Mouse (Mus musculus): Measurements from ENCODE around the gene Mansc1. TPM values are rescaled to one million over a fixed set of nuclear protein-coding genes. Genes with fewer than 3 reads are reported as not detected.
A peak's percentile ranks its signal among the peaks of the same experiment; 100 is the strongest.

The Mansc1 gene
- polyA plus RNA-seq, 1 experiment from 2014 or later = 0.54 TPM

DNA sequence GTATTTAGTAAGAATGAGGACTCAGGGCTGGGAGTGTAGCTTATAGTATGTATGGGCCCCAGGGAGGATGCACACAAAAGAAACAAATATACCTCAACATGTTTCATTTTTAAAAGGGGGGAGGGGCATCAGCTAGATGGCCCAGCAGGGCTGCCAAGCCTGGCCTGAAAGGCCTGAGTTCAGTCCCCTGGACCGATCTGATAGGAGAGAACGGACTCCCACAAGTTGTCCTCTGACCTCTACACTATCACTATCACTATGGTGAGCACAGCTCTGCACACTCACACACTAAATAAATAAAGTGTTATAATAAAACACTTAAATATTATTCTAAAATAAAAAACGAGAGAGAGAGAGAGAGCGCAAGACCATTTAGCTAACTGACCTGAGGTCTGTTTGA, 18.0 kb downstream of the Mansc1 start:
- DNase-seq (no peak), ATAC-seq (ENCODE audit: low read depth) (peak; percentile 72)
- Histone ChIP-seq H3K27ac (no peak overlapping the region), H3K4me3 (replicated peaks) (0 out of 2 replicates have a peak overlapping the region, but pooled peaks have one; percentile 39), H3K27me3 (no peaks in the 10 kb centered on the region), H3K9me3 (replicated peaks) (no peaks in the 10 kb centered on the region), H3K9ac (no peak overlapping the region), H3K4me2 (peak overlapping the region; percentile 60; the same call in 1 of the 2 replicates), H3K36me3 (no peaks in the 10 kb centered on the region), H3K4me1 (replicated peaks) (peaks cover 17% of the 10 kb centered on the region)
- WGBS (ENCODE audit: insufficient replicate concordance) = 65% methylated on average over 4 of the region's 4 CpGs

DNA sequence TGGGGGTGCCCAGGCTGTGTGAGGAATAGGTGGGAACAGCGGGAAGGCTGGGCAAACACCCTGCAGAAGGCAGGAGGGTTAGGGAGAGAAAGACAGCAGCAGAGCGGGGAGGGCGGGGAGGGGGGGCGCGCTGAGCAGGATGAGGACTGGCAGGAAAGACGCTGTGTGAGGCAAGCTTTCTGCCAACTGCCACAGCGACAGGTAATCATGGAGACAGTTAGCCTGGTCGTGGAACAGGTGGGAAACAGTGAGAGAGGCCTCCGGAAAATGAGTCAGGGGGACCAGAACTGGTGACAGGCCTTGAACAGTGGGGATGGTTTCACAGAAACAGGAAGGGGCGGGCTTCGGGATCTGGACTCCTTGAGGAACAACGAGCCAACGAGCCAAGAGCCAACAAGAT, 20.4 kb downstream of the Mansc1 start:
- ATAC-seq (ENCODE audit: low read depth) (no peak), DNase-seq (no peak)
- Histone ChIP-seq H3K4me3 (replicated peaks) (no peak overlapping the region), H3K27ac (no peak overlapping the region), H3K4me1 (replicated peaks) (peaks cover 17% of the 10 kb centered on the region), H3K27me3 (no peaks in the 10 kb centered on the region), H3K9ac (no peak overlapping the region), H3K4me2 (no peak overlapping the region), H3K9me3 (replicated peaks) (no peaks in the 10 kb centered on the region), H3K36me3 (no peaks in the 10 kb centered on the region)
- WGBS (ENCODE audit: insufficient replicate concordance) = 55% methylated on average over 13 of the region's 13 CpGs

DNA sequence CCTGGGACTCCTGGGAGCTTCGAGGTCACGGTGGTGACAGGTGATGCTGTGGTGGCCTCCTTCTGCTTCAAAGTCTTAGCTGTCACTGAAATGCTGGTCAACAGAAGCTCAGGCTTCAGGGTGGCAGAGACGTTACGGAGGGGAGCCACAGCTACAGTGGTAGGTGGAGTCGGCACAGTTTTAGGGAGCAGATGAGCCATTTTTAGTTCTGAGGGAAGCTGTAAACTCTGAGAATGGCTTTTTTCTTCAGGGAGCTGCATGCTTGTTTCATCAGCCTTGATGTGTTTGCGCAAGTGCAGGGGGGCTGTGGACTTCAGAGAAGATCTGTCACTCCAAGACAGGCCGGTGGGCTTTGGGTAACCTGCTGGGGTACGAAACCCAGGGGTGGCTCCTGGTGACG, 21.9 kb downstream of the Mansc1 start:
- Histone ChIP-seq H3K9me3 (replicated peaks) (no peaks in the 10 kb centered on the region), H3K4me2 (no peak overlapping the region), H3K27ac (no peak overlapping the region), H3K9ac (no peak overlapping the region), H3K27me3 (no peaks in the 10 kb centered on the region), H3K36me3 (no peaks in the 10 kb centered on the region), H3K4me1 (replicated peaks) (peaks cover 21% of the 10 kb centered on the region), H3K4me3 (replicated peaks) (no peak overlapping the region)
- WGBS (ENCODE audit: insufficient replicate concordance) = 77% methylated on average over 9 of the region's 9 CpGs
- DNase-seq (no peak), ATAC-seq (ENCODE audit: low read depth) (no peak)

DNA sequence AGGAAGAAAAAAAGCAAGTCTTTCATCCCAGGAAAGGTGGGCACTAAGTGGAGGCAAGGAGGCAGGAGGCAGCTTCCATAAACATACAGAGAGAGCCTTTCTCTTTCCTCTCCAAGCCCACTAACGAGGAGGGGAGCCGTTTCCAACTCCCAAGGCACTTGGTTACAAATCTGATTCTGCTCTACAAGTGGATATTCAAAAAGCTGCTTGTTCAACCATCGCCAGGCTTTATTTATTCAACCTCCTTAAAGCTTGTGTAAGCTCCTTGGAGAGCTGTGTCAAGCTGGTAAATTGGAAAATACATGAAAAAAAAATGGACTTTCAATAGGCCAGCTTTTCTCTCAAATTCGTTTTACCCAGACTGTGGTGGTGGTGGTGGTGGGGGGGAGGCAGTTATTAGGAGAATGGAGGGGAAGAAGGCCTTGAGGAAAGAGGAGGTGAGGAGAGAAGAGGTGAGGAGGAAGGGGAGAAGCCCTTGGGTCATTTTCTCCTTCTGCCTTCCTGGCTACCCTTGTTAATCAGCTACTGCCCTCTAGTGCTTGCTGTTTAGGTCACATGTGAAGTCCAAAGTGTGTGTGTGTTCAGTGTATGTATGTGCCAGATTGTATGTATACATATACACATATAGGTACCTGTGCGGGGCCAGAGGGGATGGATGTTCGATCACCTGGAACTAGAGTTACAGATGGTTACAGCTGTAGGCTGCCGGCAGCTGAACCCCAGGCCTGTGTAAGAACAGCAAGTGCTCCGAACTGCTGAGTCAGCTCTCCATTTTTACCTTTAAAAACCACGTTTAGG, 25.1 kb downstream of the Mansc1 start:
- peak; percentile 45; the same call in 1 of the 2 replicates for ATAC-seq (ENCODE audit: low read depth)
- Histone ChIP-seq H3K4me3 (replicated peaks) (no peak overlapping the region), H3K4me1 (replicated peaks) (0 out of 2 replicates have a peak, but pooled peaks cover 4% of the 10 kb centered on the region), H3K9ac (no peak overlapping the region), H3K4me2 (no peak overlapping the region), H3K9me3 (replicated peaks) (no peaks in the 10 kb centered on the region), H3K36me3 (no peaks in the 10 kb centered on the region), H3K27me3 (no peaks in the 10 kb centered on the region), H3K27ac (no peak overlapping the region)
- WGBS (ENCODE audit: insufficient replicate concordance) = 48% methylated on average over 9 of the region's 9 CpGs
- DNase-seq = no peak

DNA sequence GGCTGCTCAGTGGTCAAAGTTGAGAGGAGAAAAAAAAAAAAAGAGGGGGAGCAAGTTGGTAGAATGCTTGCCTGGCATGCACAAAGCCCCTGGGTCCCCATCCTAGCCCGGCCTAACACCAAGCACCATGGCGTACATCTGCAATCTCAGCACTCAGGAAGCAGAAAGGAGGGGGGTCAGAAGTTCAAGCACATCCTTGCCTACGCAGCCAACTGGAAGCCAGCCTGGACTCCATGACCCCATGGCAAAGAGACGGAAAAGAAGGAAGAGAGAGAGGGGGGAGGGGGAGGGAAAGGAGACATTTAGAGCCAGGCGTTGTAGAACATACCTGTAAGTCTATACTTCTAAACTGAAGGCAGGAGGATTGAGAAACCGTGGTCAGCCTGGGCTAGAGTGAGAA, 25.7 kb downstream of the Mansc1 start:
- Histone ChIP-seq H3K27ac (no peak overlapping the region), H3K4me1 (replicated peaks) (0 out of 2 replicates have a peak, but pooled peaks cover 4% of the 10 kb centered on the region), H3K27me3 (no peaks in the 10 kb centered on the region), H3K4me3 (replicated peaks) (no peak overlapping the region), H3K9me3 (replicated peaks) (no peaks in the 10 kb centered on the region), H3K36me3 (no peaks in the 10 kb centered on the region), H3K4me2 (no peak overlapping the region), H3K9ac (no peak overlapping the region)
- WGBS (ENCODE audit: insufficient replicate concordance) = 59% methylated on average over 6 of the region's 6 CpGs
- no peak for DNase-seq
- ATAC-seq (ENCODE audit: low read depth) = no peak

DNA sequence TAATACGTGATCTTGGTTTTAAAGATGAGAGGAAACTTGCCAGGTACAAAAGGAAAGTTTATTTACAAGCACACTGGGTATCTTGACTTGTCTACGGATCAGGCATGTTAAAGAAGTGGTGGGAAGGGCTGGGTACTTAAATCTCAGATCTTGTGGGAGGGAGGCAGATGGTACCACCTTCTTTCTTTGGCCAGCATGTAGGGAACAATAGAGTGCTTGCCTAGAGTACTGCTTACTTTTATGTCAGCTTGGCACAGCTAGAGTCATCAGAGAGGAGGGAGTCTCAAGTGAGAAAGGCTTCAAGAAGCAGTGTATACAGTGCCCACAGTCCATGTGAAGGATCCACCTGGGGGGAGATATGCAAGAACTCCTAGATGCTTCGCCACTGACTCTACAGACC, 27.1 kb downstream of the Mansc1 start:
- H3K27ac ChIP-seq = no peak overlapping the region
- no peaks in the 10 kb centered on the region for H3K36me3 ChIP-seq
- 0 out of 2 replicates have a peak, but pooled peaks cover 4% of the 10 kb centered on the region for H3K4me1 ChIP-seq (replicated peaks)
- ATAC-seq (ENCODE audit: low read depth) (no peak), DNase-seq (no peak)
- H3K4me3 ChIP-seq (replicated peaks) = no peak overlapping the region
- H3K27me3 ChIP-seq = no peaks in the 10 kb centered on the region
- 62% methylated on average over 3 of the region's 3 CpGs for WGBS (ENCODE audit: insufficient replicate concordance)
- no peaks in the 10 kb centered on the region for H3K9me3 ChIP-seq (replicated peaks)
- no peak overlapping the region for H3K4me2 ChIP-seq
- no peak overlapping the region for H3K9ac ChIP-seq

DNA sequence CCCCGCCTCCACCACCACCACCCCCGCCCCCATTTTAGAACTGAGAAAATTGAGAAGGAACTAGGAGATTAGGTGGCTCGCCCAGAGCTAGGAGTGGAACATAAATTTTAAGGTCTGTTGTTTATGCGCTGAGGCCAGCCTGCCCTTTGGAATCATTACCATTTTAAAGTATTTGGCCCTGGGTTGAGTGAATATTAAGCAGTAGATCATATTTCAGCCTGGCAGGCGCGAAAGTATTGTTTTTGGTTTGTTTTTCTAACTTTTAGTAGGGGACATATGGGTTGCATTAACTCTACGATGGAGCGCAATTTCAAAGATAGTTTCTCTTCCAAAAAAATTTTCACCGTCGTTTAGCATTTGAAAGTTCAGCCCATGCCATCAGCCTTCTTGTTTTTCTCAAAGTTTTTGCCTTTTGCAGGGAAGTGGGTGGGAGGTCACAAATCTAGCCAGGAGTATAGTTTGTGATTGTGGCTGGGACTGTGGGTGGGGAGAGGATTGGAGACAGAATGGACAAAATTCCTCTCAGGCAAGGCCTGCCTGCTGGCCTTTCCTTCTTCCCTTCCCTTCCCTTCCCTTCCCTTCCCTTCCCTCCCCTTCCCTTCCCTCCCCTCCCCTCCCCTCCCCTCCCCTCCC, 29.8 kb downstream of the Mansc1 start:
- Histone ChIP-seq H3K4me1 (replicated peaks) (0 out of 2 replicates have a peak, but pooled peaks cover 4% of the 10 kb centered on the region), H3K9ac (no peak overlapping the region), H3K36me3 (no peaks in the 10 kb centered on the region), H3K27me3 (no peaks in the 10 kb centered on the region), H3K4me2 (no peak overlapping the region), H3K4me3 (replicated peaks) (no peak overlapping the region), H3K9me3 (replicated peaks) (no peaks in the 10 kb centered on the region), H3K27ac (no peak overlapping the region)
- ATAC-seq (ENCODE audit: low read depth) (no peak), DNase-seq (no peak)
- WGBS (ENCODE audit: insufficient replicate concordance) = 49% methylated on average over 10 of the region's 10 CpGs

DNA sequence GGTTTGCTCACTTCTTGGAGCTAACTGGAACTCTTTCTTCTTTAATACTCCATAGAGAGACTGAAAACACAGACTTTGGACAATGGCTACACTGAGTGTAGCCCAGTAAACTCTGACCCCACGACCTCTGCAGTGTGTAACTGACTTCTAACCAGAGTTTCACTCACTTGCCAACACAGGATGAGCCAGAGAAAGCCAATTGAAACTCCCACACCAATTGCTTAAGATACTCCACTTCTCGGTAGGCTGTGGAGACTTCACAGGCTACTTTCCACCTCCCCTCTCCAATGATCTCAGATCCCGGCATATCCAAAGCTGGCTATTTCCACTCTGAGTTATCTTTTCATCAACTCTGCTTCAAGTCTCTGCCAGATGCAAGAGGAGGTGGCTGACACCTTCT, 30.5 kb downstream of the Mansc1 start:
- Histone ChIP-seq H3K4me1 (replicated peaks) (0 out of 2 replicates have a peak, but pooled peaks cover 4% of the 10 kb centered on the region), H3K4me3 (replicated peaks) (no peak overlapping the region), H3K27me3 (no peaks in the 10 kb centered on the region), H3K27ac (peak overlapping the region; percentile 18; the same call in 1 of the 2 replicates), H3K9me3 (replicated peaks) (no peaks in the 10 kb centered on the region), H3K9ac (no peak overlapping the region), H3K36me3 (no peaks in the 10 kb centered on the region), H3K4me2 (no peak overlapping the region)
- ATAC-seq (ENCODE audit: low read depth) (peak; percentile 58; the same call in 1 of the 2 replicates), DNase-seq (no peak)
- 40% methylated on average over 3 of the region's 3 CpGs for WGBS (ENCODE audit: insufficient replicate concordance)

DNA sequence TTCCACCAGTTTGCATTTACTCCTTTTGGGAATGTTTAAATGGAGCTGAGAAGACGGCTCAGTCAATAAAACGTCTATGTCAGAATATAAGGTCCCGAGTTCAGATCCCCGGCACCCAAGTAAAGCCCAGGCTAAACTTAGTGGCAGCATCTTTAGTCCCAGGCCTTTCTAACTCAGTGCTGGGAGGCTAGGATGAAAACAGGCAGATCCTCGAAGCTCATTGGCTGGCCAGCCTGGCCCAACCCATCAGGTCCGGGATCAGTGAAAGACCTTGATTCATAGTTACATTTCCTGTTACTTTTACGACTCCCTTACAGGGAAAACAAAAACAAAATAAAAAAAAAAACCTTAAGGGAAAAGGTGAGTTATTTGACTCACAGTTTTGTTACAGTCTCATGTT, 31.2 kb downstream of the Mansc1 start:
- DNase-seq = no peak
- H3K4me2 ChIP-seq = no peak overlapping the region
- WGBS (ENCODE audit: insufficient replicate concordance) = 49% methylated on average over 7 of the region's 7 CpGs

DNA sequence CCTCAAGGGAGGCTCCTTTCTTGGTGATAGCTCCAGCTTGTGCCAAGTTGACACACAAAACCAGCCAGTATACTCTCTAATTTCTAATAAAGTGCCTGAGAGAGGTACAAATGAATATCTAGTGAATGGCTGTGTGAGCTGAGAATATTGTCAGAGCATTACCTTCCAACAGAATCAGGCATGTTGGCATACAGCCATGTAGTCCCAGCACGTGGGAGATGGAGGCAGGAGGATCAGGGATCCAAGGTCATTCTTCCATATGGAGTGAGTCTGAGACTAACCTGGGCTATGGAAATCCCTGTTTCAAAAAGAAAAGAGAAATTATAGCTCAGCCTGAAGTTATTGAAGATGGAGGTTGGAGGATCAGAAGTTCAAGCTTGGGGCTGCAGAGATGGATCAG, 33.0 kb downstream of the Mansc1 start:
- DNase-seq (no peak), ATAC-seq (ENCODE audit: low read depth) (no peak)
- H3K4me3 ChIP-seq (replicated peaks) = no peak overlapping the region
- H3K9me3 ChIP-seq (replicated peaks) = no peaks in the 10 kb centered on the region
- 44% methylated on average over 1 of the region's 1 CpGs for WGBS (ENCODE audit: insufficient replicate concordance)
- no peaks in the 10 kb centered on the region for H3K27me3 ChIP-seq
- H3K27ac ChIP-seq = no peak overlapping the region
- 0 out of 2 replicates have a peak, but pooled peaks cover 3% of the 10 kb centered on the region for H3K4me1 ChIP-seq (replicated peaks)
- no peaks in the 10 kb centered on the region for H3K36me3 ChIP-seq
- H3K9ac ChIP-seq = no peak overlapping the region
- H3K4me2 ChIP-seq = no peak overlapping the region

More for the DNA sequence above, 31.2 kb downstream of the Mansc1 start:
- Histone ChIP-seq H3K9ac (no peak overlapping the region), H3K27ac (0 out of 2 replicates have a peak overlapping the region, but pooled peaks have one; percentile 18), H3K36me3 (no peaks in the 10 kb centered on the region), H3K9me3 (replicated peaks) (no peaks in the 10 kb centered on the region), H3K4me1 (replicated peaks) (no peaks in the 10 kb centered on the region), H3K4me3 (replicated peaks) (no peak overlapping the region), H3K27me3 (no peaks in the 10 kb centered on the region)
- ATAC-seq (ENCODE audit: low read depth) = no peak

DNA sequence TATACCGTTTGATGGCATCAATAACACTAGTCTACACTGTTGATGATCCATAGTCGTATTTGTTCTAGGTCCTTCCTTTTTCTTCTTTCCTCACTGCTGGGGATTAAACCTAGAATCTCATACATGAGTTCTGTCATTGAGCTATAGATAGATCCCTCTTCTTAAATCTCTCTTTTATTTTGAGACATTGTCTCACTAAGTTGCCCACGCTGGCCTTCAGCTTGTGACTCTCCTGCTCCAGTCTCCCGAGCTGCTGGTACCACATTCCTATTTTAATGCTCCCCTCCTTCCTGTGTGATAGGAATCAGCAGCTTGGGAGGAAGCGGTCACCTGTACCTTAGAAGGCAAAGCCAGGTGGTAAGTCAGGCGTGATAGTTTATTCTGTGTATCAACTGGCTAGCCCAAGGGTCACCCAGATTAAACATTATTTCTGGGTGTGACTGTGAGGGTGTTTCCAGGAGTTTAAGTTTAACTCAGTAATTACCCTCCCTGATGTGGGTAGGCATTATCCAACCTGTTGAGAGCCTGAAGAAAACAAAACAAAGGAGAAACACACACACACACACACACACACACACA, 34.5 kb downstream of the Mansc1 start:
- Histone ChIP-seq H3K4me3 (replicated peaks) (no peak overlapping the region), H3K27ac (no peak overlapping the region), H3K27me3 (no peaks in the 10 kb centered on the region), H3K9me3 (replicated peaks) (no peaks in the 10 kb centered on the region), H3K4me2 (no peak overlapping the region), H3K4me1 (replicated peaks) (0 out of 2 replicates have a peak, but pooled peaks cover 3% of the 10 kb centered on the region), H3K9ac (no peak overlapping the region), H3K36me3 (no peaks in the 10 kb centered on the region)
- DNase-seq (no peak), ATAC-seq (ENCODE audit: low read depth) (0 out of 2 replicates have a peak, but pooled peaks have one; percentile 30)
- WGBS (ENCODE audit: insufficient replicate concordance) = 61% methylated on average over 6 of the region's 6 CpGs
